Mouse (Mus musculus) testis, adult 2 months (tissue): ENCODE data around the gene Emsy.

Experiments used
- CTCF ChIP-seq: fragments of 200-500 bp; IDR thresholded peaks from 2 replicates; pipeline ENCODE4 v1.5.1; 2012; ENCODE audit warnings: low read depth, mild to moderate bottlenecking, inconsistent platforms, low read length, moderate library complexity; ENCODE audit not compliant: control insufficient read depth, insufficient read depth, insufficient replicate concordance
- POLR2A ChIP-seq: fragments of 200-500 bp; IDR thresholded peaks from 2 replicates; pipeline ENCODE4 v1.6.1; 2012; ENCODE audit warnings: low read depth, mild to moderate bottlenecking, inconsistent platforms, low read length, moderate library complexity; ENCODE audit not compliant: control insufficient read depth

- TF ChIP-seq POLR2A (no peak), CTCF (no peak)
Measured at GRCm38 (mm10) chr7:98584555-98584954, 72.0 kb downstream of the Emsy start.
